Mouse (Mus musculus) induced T-regulatory cell, adult 2 months (primary cell): ENCODE measurements around the gene Nfib.

ENCODE experiments used
- DNase-seq: peaks from one replicate; pipeline ENCODE4 v3.0.0-alpha.2; 2012; ENCODE audit warnings: low read depth

Gene Nfib

GRCm38 (mm10) chr4:82391726-82392472, 313.7 kb downstream of the Nfib start:
- DNase-seq = no peak

GRCm38 (mm10) chr4:82390545-82390944, 315.0 kb downstream of the Nfib start:
- DNase-seq = no peak

GRCm38 (mm10) chr4:82389876-82390275, 315.7 kb downstream of the Nfib start:
- no peak for DNase-seq

GRCm38 (mm10) chr4:82387620-82388019, 317.9 kb downstream of the Nfib start:
- DNase-seq = no peak

GRCm38 (mm10) chr4:82386222-82386993, 319.1 kb downstream of the Nfib start:
- DNase-seq = no peak

GRCm38 (mm10) chr4:82385638-82386037, 319.9 kb downstream of the Nfib start:
- DNase-seq = no peak

GRCm38 (mm10) chr4:82383991-82384731, 321.4 kb downstream of the Nfib start:
- no peak for DNase-seq

- DNase-seq = no peak
Observed at GRCm38 (mm10) chr4:82383346-82383745, 322.2 kb downstream of the Nfib start.

GRCm38 (mm10) chr4:82381786-82382185, 323.8 kb downstream of the Nfib start:
- no peak for DNase-seq

- DNase-seq = no peak
Observed at GRCm38 (mm10) chr4:82380578-82380977, 325.0 kb downstream of the Nfib start.

- no peak for DNase-seq
Observed at GRCm38 (mm10) chr4:82378050-82378449, 327.5 kb downstream of the Nfib start.

GRCm38 (mm10) chr4:82377621-82378020, 327.9 kb downstream of the Nfib start:
- no peak for DNase-seq

GRCm38 (mm10) chr4:82374560-82374959, 331.0 kb downstream of the Nfib start:
- DNase-seq = no peak

GRCm38 (mm10) chr4:82372217-82372616, 333.3 kb downstream of the Nfib start:
- no peak for DNase-seq

- no peak for DNase-seq
Observed at GRCm38 (mm10) chr4:82371471-82371870, 334.1 kb downstream of the Nfib start.

- DNase-seq = no peak
Observed at GRCm38 (mm10) chr4:82369011-82369776, 336.4 kb downstream of the Nfib start.

GRCm38 (mm10) chr4:82368091-82368775, 337.3 kb downstream of the Nfib start:
- no peak for DNase-seq

- no peak for DNase-seq
Observed at GRCm38 (mm10) chr4:82364696-82365385, 340.7 kb downstream of the Nfib start.

- DNase-seq = no peak
Observed at GRCm38 (mm10) chr4:82363951-82364350, 341.6 kb downstream of the Nfib start.

GRCm38 (mm10) chr4:82362294-82362693, 343.3 kb downstream of the Nfib start:
- no peak for DNase-seq

GRCm38 (mm10) chr4:82360081-82360511, 345.5 kb downstream of the Nfib start:
- DNase-seq = no peak
